Comparison of ENCODE assay signal across 14 mouse cellular contexts in genomic region chr10:118947016-118947674, GRCm38 (mm10).
DNase-seq lines count a peak whose midpoint lies in the region; ATAC-seq and TF ChIP-seq lines count a peak whose summit lies in the region.
"Had no signal": no experiment of that assay in that cellular context is flagged by ENCODE, and none has a peak within 500 bp of the region (broad histone marks: within the 10 kb centered on the region; RNA-seq: fewer than 3 reads in every experiment).

No protein-coding gene starts in this region.

- no peak for TF ChIP-seq POLR2A in limb, embryonic 14.5 days (IDR thresholded peaks at IDR 0.05; ENCODE audit: borderline replicate concordance, extremely low read depth, insufficient read depth, insufficient read length)

- no peaks in the 10 kb centered on the region for H3K9me3 ChIP-seq in kidney, embryonic 16.5 days (ENCODE audit: low read length)
- no peaks in the 10 kb centered on the region for H3K9me3 ChIP-seq in limb, embryonic 14.5 days (ENCODE audit: control insufficient read depth, low read length)
- H3K9me3 ChIP-seq: forebrain, embryonic 10.5 days; hindbrain, embryonic 13.5 days had no signal

- H3K27me3 ChIP-seq in kidney, embryonic 16.5 days (ENCODE audit: insufficient read depth, low read length) = no peaks in the 10 kb centered on the region
- H3K27me3 ChIP-seq in limb, embryonic 14.5 days (ENCODE audit: control insufficient read depth, insufficient read depth, low read length) = no peaks in the 10 kb centered on the region
- H3K27me3 ChIP-seq: hindbrain, embryonic 13.5 days had no signal

- intact Hi-C loops in gastrocnemius, adult 2 months (cut with DNase I) = no loop called here

- H3K4me1 ChIP-seq in kidney, embryonic 16.5 days (ENCODE audit: insufficient read depth, low read length) = peaks cover 8% of the 10 kb centered on the region
- peaks cover 8% of the 10 kb centered on the region for H3K4me1 ChIP-seq in limb, embryonic 14.5 days (ENCODE audit: control insufficient read depth, insufficient read depth, low read length)
- H3K4me1 ChIP-seq: forebrain, embryonic 10.5 days; hindbrain, embryonic 13.5 days had no signal

- no peak for TF ChIP-seq CTCF in gastrocnemius, adult 2 months (IDR thresholded peaks at IDR 0.05)

- H3K4me3 ChIP-seq in gastrocnemius, adult 2 months = peak overlapping the region; percentile 31
- H3K4me3 ChIP-seq in kidney, embryonic 16.5 days (ENCODE audit: low read length) = no peak overlapping the region
- H3K4me3 ChIP-seq in limb, embryonic 14.5 days (replicated peaks; ENCODE audit: low read length) = no peak overlapping the region
- H3K4me3 ChIP-seq: forebrain, embryonic 10.5 days; hindbrain, embryonic 13.5 days; left cerebral cortex, adult 2 months had no signal

- no peak overlapping the region for H3K9ac ChIP-seq in kidney, embryonic 16.5 days (replicated peaks; ENCODE audit: low read length)
- no peak overlapping the region for H3K9ac ChIP-seq in limb, embryonic 14.5 days (ENCODE audit: low read depth, low read length, severe bottlenecking)
- H3K9ac ChIP-seq: hindbrain, embryonic 13.5 days had no signal

- WGBS in kidney, embryonic 16.5 days = 32% methylated on average over 9 of the region's 9 CpGs
- 54% methylated on average over 9 of the region's 9 CpGs for WGBS in limb, embryonic 14.5 days

- DNase-seq in gastrocnemius, adult 2 months = peak; percentile 55
- no peak for DNase-seq in gastrocnemius, postnatal 4 days (ENCODE audit: low spot score in 2 of 2)
- DNase-seq in kidney, postnatal 36 days = no peak
- peak; percentile 31 for DNase-seq in adrenal gland, postnatal 14 days
- peak; percentile 71 for DNase-seq in limb, embryonic 14.5 days (ENCODE audit: low spot score)
- DNase-seq in urinary bladder, postnatal 10 days (ENCODE audit: low spot score) = no peak
- DNase-seq in ovary, adult 18-20 months (ENCODE audit: low spot score) = no peak
- DNase-seq: cerebellum, adult 9-11 months; liver; lung, adult 2 months had no signal

- no peaks in the 10 kb centered on the region for H3K36me3 ChIP-seq in kidney, embryonic 16.5 days (ENCODE audit: insufficient read depth, low read length)
- no peaks in the 10 kb centered on the region for H3K36me3 ChIP-seq in limb, embryonic 14.5 days (ENCODE audit: control insufficient read depth, insufficient read depth, low read length)
- H3K36me3 ChIP-seq: forebrain, embryonic 10.5 days; hindbrain, embryonic 13.5 days had no signal

- peak overlapping the region; percentile 82 for H3K27ac ChIP-seq in gastrocnemius, adult 2 months
- no peak overlapping the region for H3K27ac ChIP-seq in kidney, embryonic 16.5 days (ENCODE audit: low read length)
- no peak overlapping the region for H3K27ac ChIP-seq in limb, embryonic 14.5 days (replicated peaks; ENCODE audit: low read depth, low read length)
- H3K27ac ChIP-seq: forebrain, embryonic 10.5 days; hindbrain, embryonic 13.5 days; left cerebral cortex, adult 2 months had no signal

- ATAC-seq in kidney, embryonic 16.5 days (ENCODE audit: low FRiP score, low TSS enrichment) = peak; percentile 63; the same call in 1 of the 2 replicates
- ATAC-seq in limb, embryonic 14.5 days (ENCODE audit: low FRiP score, low read depth) = no peak

- H3K4me2 ChIP-seq in kidney, embryonic 16.5 days (replicated peaks; ENCODE audit: low read depth, low read length) = no peak overlapping the region
- no peak overlapping the region for H3K4me2 ChIP-seq in limb, embryonic 14.5 days (replicated peaks; ENCODE audit: low read depth, low read length, severe bottlenecking)
- H3K4me2 ChIP-seq: hindbrain, embryonic 13.5 days had no signal

Comparison
In these comparisons a context has a peak if more than half of its experiments do, and no peak if none do; other contexts are left out.
1. DNase-seq: peak in gastrocnemius, adult 2 months (single experiment), adrenal gland, postnatal 14 days (single experiment) and limb, embryonic 14.5 days (single experiment); none in gastrocnemius, postnatal 4 days (0 of 2), kidney, postnatal 36 days (0 of 2), urinary bladder, postnatal 10 days (single experiment) and ovary, adult 18-20 months (single experiment).